Comparison of ENCODE assay signal across 9 mouse cellular contexts in genomic region chr3:135206621-135207020, GRCm38 (mm10). TPM values are rescaled to one million over a fixed set of nuclear protein-coding genes. Genes with fewer than 3 reads are reported as not detected.
A peak's percentile ranks its signal among the peaks of the same experiment; 100 is the strongest.
DNase-seq lines count a peak whose midpoint lies in the region; ATAC-seq and TF ChIP-seq lines count a peak whose summit lies in the region.
"Had no signal": no experiment of that assay in that cellular context is flagged by ENCODE, and none has a peak within 500 bp of the region (broad histone marks: within the 10 kb centered on the region; RNA-seq: fewer than 3 reads in every experiment).

No protein-coding gene starts in this region.

- no peaks in the 10 kb centered on the region for H3K4me1 ChIP-seq in forebrain, embryonic 11.5 days (replicated peaks; ENCODE audit: control insufficient read depth, insufficient read depth, low read length)
- H3K4me1 ChIP-seq in forebrain, embryonic 10.5 days = peaks cover 8% of the 10 kb centered on the region
- H3K4me1 ChIP-seq in cortical plate, adult 2 months (ENCODE audit: control insufficient read depth, insufficient read depth, low read length) = no peaks in the 10 kb centered on the region
- 0 out of 2 replicates have a peak, but pooled peaks cover under 1% of the 10 kb centered on the region for H3K4me1 ChIP-seq in kidney, postnatal 0 days (replicated peaks; ENCODE audit: insufficient read depth, low read length)
- H3K4me1 ChIP-seq: neural tube, embryonic 12.5 days had no signal

- TF ChIP-seq POLR2A in cortical plate, adult 2 months (IDR thresholded peaks at IDR 0.05; ENCODE audit: extremely low read depth, insufficient read depth, low read length) = no peak

- ATAC-seq in forebrain, embryonic 11.5 days (replicated peaks; ENCODE audit: low FRiP score) = 0 out of 2 replicates have a peak, but pooled peaks have one; percentile 47
- ATAC-seq in kidney, postnatal 0 days (replicated peaks; ENCODE audit: low FRiP score, low read depth) = 0 out of 2 replicates have a peak, but pooled peaks have one; percentile 66
- ATAC-seq in megakaryocyte progenitor cell, adult 5-6 weeks (replicated peaks; ENCODE audit: poor library complexity) = peak; percentile 95
- no peak for ATAC-seq in monocyte, adult 5-6 weeks (replicated peaks; ENCODE audit: insufficient number of reproducible peaks, low FRiP score, low TSS enrichment, poor library complexity, severe bottlenecking)

- DNase-seq in forebrain, embryonic 11.5 days (ENCODE audit: low spot score) = no peak
- DNase-seq in forebrain, embryonic 10.5 days (ENCODE audit: extremely low spot score, low spot score) = no peak
- peak; percentile 36 to 40 for DNase-seq in spleen, adult 18-20 months
- DNase-seq in spleen, adult 12 weeks (ENCODE audit: low spot score) = no peak
- peak; percentile 75 for DNase-seq in kidney, postnatal 0 days (ENCODE audit: low spot score)

- TF ChIP-seq CTCF in cortical plate, adult 2 months (IDR thresholded peaks at IDR 0.05; ENCODE audit: extremely low read depth, insufficient read depth, low read length) = peak; percentile 75
- peak; percentile 80 for TF ChIP-seq CTCF in kidney, postnatal 0 days (IDR thresholded peaks at IDR 0.05; ENCODE audit: low read depth)

- no peak overlapping the region for H3K9ac ChIP-seq in forebrain, embryonic 11.5 days (ENCODE audit: low read length)
- H3K9ac ChIP-seq in kidney, postnatal 0 days (ENCODE audit: low read depth, low read length) = no peak overlapping the region
- H3K9ac ChIP-seq: neural tube, embryonic 12.5 days had no signal

- H3K27ac ChIP-seq in forebrain, embryonic 11.5 days (ENCODE audit: low read depth, low read length) = no peak overlapping the region
- H3K27ac ChIP-seq in forebrain, embryonic 10.5 days = no peak overlapping the region
- no peak overlapping the region for H3K27ac ChIP-seq in cortical plate, adult 2 months (ENCODE audit: insufficient read depth, low read length)
- no peak overlapping the region for H3K27ac ChIP-seq in kidney, postnatal 0 days
- H3K27ac ChIP-seq: neural tube, embryonic 12.5 days had no signal

- no peaks in the 10 kb centered on the region for H3K27me3 ChIP-seq in forebrain, embryonic 11.5 days (ENCODE audit: control insufficient read depth, insufficient read depth, low read length)
- no peaks in the 10 kb centered on the region for H3K27me3 ChIP-seq in forebrain, embryonic 10.5 days (ENCODE audit: poor library complexity, severe bottlenecking)
- no peaks in the 10 kb centered on the region for H3K27me3 ChIP-seq in kidney, postnatal 0 days (ENCODE audit: insufficient read depth, low read length)
- H3K27me3 ChIP-seq: neural tube, embryonic 12.5 days had no signal

- 53% methylated on average over 4 of the region's 4 CpGs for WGBS in forebrain, embryonic 11.5 days
- WGBS in forebrain, embryonic 10.5 days = 55% methylated on average over 4 of the region's 4 CpGs
- WGBS in kidney, postnatal 0 days = 31% methylated on average over 4 of the region's 4 CpGs

- no peaks in the 10 kb centered on the region for H3K36me3 ChIP-seq in forebrain, embryonic 11.5 days (ENCODE audit: control insufficient read depth, insufficient read depth, low read length)
- no peaks in the 10 kb centered on the region for H3K36me3 ChIP-seq in forebrain, embryonic 10.5 days (replicated peaks)
- no peaks in the 10 kb centered on the region for H3K36me3 ChIP-seq in kidney, postnatal 0 days (ENCODE audit: insufficient read depth, low read length)
- H3K36me3 ChIP-seq: neural tube, embryonic 12.5 days had no signal

- H3K4me2 ChIP-seq in forebrain, embryonic 11.5 days (ENCODE audit: low read depth, low read length, severe bottlenecking) = no peak overlapping the region
- no peak overlapping the region for H3K4me2 ChIP-seq in kidney, postnatal 0 days (ENCODE audit: low read length)
- H3K4me2 ChIP-seq: neural tube, embryonic 12.5 days had no signal

- H3K9me3 ChIP-seq in forebrain, embryonic 11.5 days (ENCODE audit: control insufficient read depth, low read length) = no peaks in the 10 kb centered on the region
- no peaks in the 10 kb centered on the region for H3K9me3 ChIP-seq in forebrain, embryonic 10.5 days
- no peaks in the 10 kb centered on the region for H3K9me3 ChIP-seq in kidney, postnatal 0 days (replicated peaks; ENCODE audit: low read length)
- H3K9me3 ChIP-seq: neural tube, embryonic 12.5 days had no signal

- no peak overlapping the region for H3K4me3 ChIP-seq in forebrain, embryonic 11.5 days (ENCODE audit: low read depth, low read length)
- H3K4me3 ChIP-seq in forebrain, embryonic 10.5 days = no peak overlapping the region
- H3K4me3 ChIP-seq in cortical plate, adult 2 months (ENCODE audit: insufficient read depth, low read length) = no peak overlapping the region
- no peak overlapping the region for H3K4me3 ChIP-seq in kidney, postnatal 0 days (replicated peaks; ENCODE audit: low read depth, low read length)
- H3K4me3 ChIP-seq: neural tube, embryonic 12.5 days had no signal

RNA-seq across cellular contexts. Expression of gene Cenpe, which starts 5.7 kb away (rescaled TPM):
- polyA plus RNA-seq in forebrain, embryonic 11.5 days (2014; fragmentation: Nextera tagmentation; extraction: Ambion mirVana) = 51.3 and 57.3 TPM in 2 replicates
- polyA plus RNA-seq in forebrain, embryonic 10.5 days (2016; fragmentation: Nextera tagmentation; extraction: Ambion mirVana) = 41.9 and 42.1 TPM in 2 replicates
- polyA plus RNA-seq in cortical plate, adult 2 months (2012; rRNA removed) = 0.57 and 1.0 TPM in 2 replicates
- polyA plus RNA-seq in kidney, postnatal 0 days (2015; fragmentation: Nextera tagmentation; extraction: Ambion mirVana) = 13.2 and 13.3 TPM in 2 replicates
- 57.5 and 57.9 TPM in 2 replicates for total RNA-seq in megakaryocyte progenitor cell, adult 5-6 weeks (2015)
- 56.6 and 77.8 TPM in 2 replicates for total RNA-seq in megakaryocyte progenitor cell, adult 5-6 weeks (2017)
- total RNA-seq in monocyte, adult 5-6 weeks (2017) = 1.8 to 2.4 TPM (median 2.0 TPM) in 3 replicates

Comparison
In these comparisons a context has a peak if more than half of its experiments do, and no peak if none do; other contexts are left out.
1. DNase-seq: peak in spleen, adult 18-20 months (2 of 2) and kidney, postnatal 0 days (single experiment); none in forebrain, embryonic 11.5 days (single experiment), forebrain, embryonic 10.5 days (single experiment) and spleen, adult 12 weeks (single experiment).